Comparison of ENCODE assay signal across 8 mouse cellular contexts in the genomic region with DNA sequence TGATC. TPM values are rescaled to one million over a fixed set of nuclear protein-coding genes. Genes with fewer than 3 reads are reported as not detected.
DNase-seq lines count a peak whose midpoint lies in the region; ATAC-seq and TF ChIP-seq lines count a peak whose summit lies in the region.

A gene (minus strand): TSS at position 4 of the 5 bp plus-strand sequence.

- intact Hi-C loops in left cerebral cortex, postnatal 14 days (cut with DNase I), result loop anchor here (2.0 to 5.0 kb wide), 3 partner anchors 39 to 89 kb away; a partner anchor contains a TSS

- H3K27me3 ChIP-seq in kidney, postnatal 0 days (ENCODE audit: insufficient read depth, low read length), result no peaks in the 10 kb centered on the region
- H3K27me3 ChIP-seq in embryonic facial prominence, embryonic 11.5 days (ENCODE audit: control insufficient read depth, insufficient read depth, low read length), result no peaks in the 10 kb centered on the region
- H3K27me3 ChIP-seq in intestine, embryonic 14.5 days (replicated peaks; ENCODE audit: control insufficient read depth, insufficient read depth, low read length), result no peaks in the 10 kb centered on the region
- H3K27me3 ChIP-seq in myocyte (ENCODE audit: control insufficient read depth, insufficient read depth, insufficient read length), result no peaks in the 10 kb centered on the region

- peaks cover 34% of the 10 kb centered on the region for H3K4me1 ChIP-seq in kidney, postnatal 0 days (replicated peaks; ENCODE audit: insufficient read depth, low read length)
- H3K4me1 ChIP-seq in embryonic facial prominence, embryonic 11.5 days (ENCODE audit: control insufficient read depth, insufficient read depth, low read length), result peaks cover 13% of the 10 kb centered on the region
- H3K4me1 ChIP-seq in intestine, embryonic 14.5 days (replicated peaks; ENCODE audit: control insufficient read depth, insufficient read depth, low read length), result peaks cover 37% of the 10 kb centered on the region

- H3K27ac ChIP-seq in kidney, postnatal 0 days, result peak within 1 kb of the TSS; percentile 95
- peak within 1 kb of the TSS; percentile 88 for H3K27ac ChIP-seq in embryonic facial prominence, embryonic 11.5 days (replicated peaks; ENCODE audit: low read depth, low read length)
- peak within 1 kb of the TSS; percentile 87 for H3K27ac ChIP-seq in intestine, embryonic 14.5 days (ENCODE audit: low read depth)

- H3K4me2 ChIP-seq in kidney, postnatal 0 days (ENCODE audit: low read length), result peak within 1 kb of the TSS; percentile 79
- H3K4me2 ChIP-seq in embryonic facial prominence, embryonic 11.5 days (ENCODE audit: low read depth, low read length), result peak within 1 kb of the TSS; percentile 85
- peak within 1 kb of the TSS; percentile 88 for H3K4me2 ChIP-seq in intestine, embryonic 14.5 days (ENCODE audit: low read length)
- H3K4me2 ChIP-seq in myocyte (ENCODE audit: low read depth), result peak within 1 kb of the TSS; percentile 77

- no peak for TF ChIP-seq POLR2A in myocyte (IDR thresholded peaks at IDR 0.05; ENCODE audit: insufficient read length, low read depth)

- ATAC-seq in kidney, postnatal 0 days (replicated peaks; ENCODE audit: low FRiP score, low read depth), result no peak
- no peak for ATAC-seq in embryonic facial prominence, embryonic 11.5 days (replicated peaks; ENCODE audit: insufficient number of reproducible peaks, low FRiP score, low TSS enrichment, low read depth)
- no peak for ATAC-seq in intestine, embryonic 14.5 days (replicated peaks; ENCODE audit: low FRiP score, low TSS enrichment, low read depth)
- ATAC-seq in frontal cortex, adult (ENCODE audit: low TSS enrichment), result no peak

- 0 out of 2 replicates have a peak, but pooled peaks cover 4% of the 10 kb centered on the region for H3K36me3 ChIP-seq in kidney, postnatal 0 days (ENCODE audit: insufficient read depth, low read length)
- peaks cover 4% of the 10 kb centered on the region for H3K36me3 ChIP-seq in embryonic facial prominence, embryonic 11.5 days (replicated peaks; ENCODE audit: control insufficient read depth, insufficient read depth, low read depth, low read length)
- H3K36me3 ChIP-seq in intestine, embryonic 14.5 days (ENCODE audit: control insufficient read depth, insufficient read depth, low read length), result peaks cover 25% of the 10 kb centered on the region
- no peaks in the 10 kb centered on the region for H3K36me3 ChIP-seq in myocyte (ENCODE audit: control insufficient read depth, insufficient read depth)

- DNase-seq in kidney, postnatal 0 days (ENCODE audit: low spot score), result no peak
- DNase-seq in kidney, postnatal 4 days, result no peak
- no peak for DNase-seq in embryonic facial prominence, embryonic 11.5 days (ENCODE audit: low spot score)
- no peak for DNase-seq in intestine, embryonic 14.5 days (ENCODE audit: low spot score)
- no peak for DNase-seq in left cerebral cortex, postnatal 14 days (ENCODE audit: low spot score in 2 of 2)
- DNase-seq in cerebellum, adult 18-20 months, result no peak

- no peaks in the 10 kb centered on the region for H3K9me3 ChIP-seq in kidney, postnatal 0 days (replicated peaks; ENCODE audit: low read length)
- H3K9me3 ChIP-seq in embryonic facial prominence, embryonic 11.5 days (replicated peaks; ENCODE audit: control insufficient read depth, low read length), result no peaks in the 10 kb centered on the region
- H3K9me3 ChIP-seq in intestine, embryonic 14.5 days (ENCODE audit: control insufficient read depth, low read length), result no peaks in the 10 kb centered on the region

- peaks cover 34% of the 10 kb centered on the region for H3K79me2 ChIP-seq in myocyte (ENCODE audit: control insufficient read depth, insufficient read depth)

- no peak for TF ChIP-seq CTCF in kidney, postnatal 0 days (IDR thresholded peaks at IDR 0.05; ENCODE audit: low read depth)

- H3ac ChIP-seq in myocyte (ENCODE audit: control insufficient read depth, insufficient read length), result peak within 1 kb of the TSS; percentile 51

- H3K4me3 ChIP-seq in kidney, postnatal 0 days (replicated peaks; ENCODE audit: low read depth, low read length), result peak within 1 kb of the TSS; percentile 68
- peak within 1 kb of the TSS; percentile 66 for H3K4me3 ChIP-seq in embryonic facial prominence, embryonic 11.5 days (ENCODE audit: low read depth, low read length)
- H3K4me3 ChIP-seq in intestine, embryonic 14.5 days (ENCODE audit: low read depth, low read length), result peak within 1 kb of the TSS; percentile 72
- peak within 1 kb of the TSS; percentile 81 for H3K4me3 ChIP-seq in myocyte

- H3K9ac ChIP-seq in kidney, postnatal 0 days (ENCODE audit: low read depth, low read length), result peak within 1 kb of the TSS; percentile 82
- H3K9ac ChIP-seq in embryonic facial prominence, embryonic 11.5 days (replicated peaks; ENCODE audit: low read length), result peak within 1 kb of the TSS; percentile 87
- H3K9ac ChIP-seq in intestine, embryonic 14.5 days (ENCODE audit: low read length), result peak within 1 kb of the TSS; percentile 73

TF ChIP-seq in myocyte, 11 proteins besides CTCF, POLR2A, EP300 and RAD21:
- TF ChIP-seq TCF12 (IDR thresholded peaks at IDR 0.05; ENCODE audit: insufficient read depth, poor library complexity, severe bottlenecking), result no peak
- no peak for TF ChIP-seq MYOG (IDR thresholded peaks at IDR 0.05; ENCODE audit: control insufficient read depth in 1 of 3, insufficient read depth in 1 of 3, insufficient read length in 2 of 3, low read depth in 2 of 3)
- no peak for TF ChIP-seq REST (IDR thresholded peaks at IDR 0.05; ENCODE audit: insufficient read depth, insufficient read length)
- TF ChIP-seq USF1 (IDR thresholded peaks at IDR 0.05; ENCODE audit: low read depth), result no peak
- no peak for TF ChIP-seq SRF (IDR thresholded peaks at IDR 0.05; ENCODE audit: control insufficient read depth, insufficient read length, low read depth)
- no peak for TF ChIP-seq E2F4 (IDR thresholded peaks at IDR 0.05; ENCODE audit: insufficient read depth)
- no peak for TF ChIP-seq TCF3 (IDR thresholded peaks at IDR 0.05; ENCODE audit: insufficient read length, low read depth)
- TF ChIP-seq CEBPB (IDR thresholded peaks at IDR 0.05; ENCODE audit: insufficient read depth, poor library complexity, severe bottlenecking), result no peak
- TF ChIP-seq MYOD1 (IDR thresholded peaks at IDR 0.05; ENCODE audit: control insufficient read depth in 1 of 3, insufficient read length in 2 of 3, low read depth in 2 of 3), result no peak
- no peak for TF ChIP-seq POLR2AphosphoS2 (IDR thresholded peaks at IDR 0.05; ENCODE audit: insufficient read length, low read depth)
- TF ChIP-seq MAX (IDR thresholded peaks at IDR 0.05; ENCODE audit: low read depth), result no peak
TF ChIP-seq in myocyte: peak in this region for 0.

RNA-seq across cellular contexts. Expression of the gene that starts here (rescaled TPM):
- polyA plus RNA-seq in kidney, postnatal 0 days (2015; fragmentation: Nextera tagmentation; extraction: Ambion mirVana), result 0.21 and 0.65 TPM in 2 replicates
- polyA plus RNA-seq in embryonic facial prominence, embryonic 11.5 days (2014; fragmentation: Nextera tagmentation; extraction: Ambion mirVana), result 0.32 and 0.53 TPM in 2 replicates
- polyA plus RNA-seq in intestine, embryonic 14.5 days (2014; fragmentation: Nextera tagmentation; extraction: Ambion mirVana), result 0.45 and 0.86 TPM in 2 replicates
- 0.95 TPM for polyA plus RNA-seq in myocyte (2012; fragmentation: generic; extraction: Trizol)
- not detected for total RNA-seq in left cerebral cortex, postnatal 14 days (2021)
